Mouse (Mus musculus): ENCODE data around the gene Tmem163.

Gene Tmem163

DNA sequence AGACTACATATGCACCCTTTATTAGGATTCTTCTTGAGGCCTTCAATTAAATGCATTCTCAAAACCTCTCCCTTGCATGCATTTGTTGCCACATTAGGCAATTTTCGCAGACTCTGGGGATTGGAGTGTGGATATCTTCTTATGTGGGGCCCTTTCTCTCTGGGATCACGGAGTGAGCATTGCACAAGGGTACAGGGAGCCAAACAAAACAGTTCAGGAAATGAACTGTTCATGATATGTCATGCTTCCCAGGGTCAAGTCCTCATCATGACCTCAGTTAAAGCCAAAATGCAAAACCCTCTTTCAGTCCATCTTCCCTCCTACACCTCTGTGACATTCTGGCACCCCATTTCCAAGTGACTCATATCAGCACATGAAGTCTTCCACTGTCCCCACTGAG, 27.8 kb downstream of the Tmem163 start:
- no peak for DNase-seq (ENCODE audit: low read depth)

- no peak for DNase-seq (ENCODE audit: low read depth)
Observed at GRCm38 (mm10) chr1:127642976-127643769, 36.2 kb downstream of the Tmem163 start.

DNA sequence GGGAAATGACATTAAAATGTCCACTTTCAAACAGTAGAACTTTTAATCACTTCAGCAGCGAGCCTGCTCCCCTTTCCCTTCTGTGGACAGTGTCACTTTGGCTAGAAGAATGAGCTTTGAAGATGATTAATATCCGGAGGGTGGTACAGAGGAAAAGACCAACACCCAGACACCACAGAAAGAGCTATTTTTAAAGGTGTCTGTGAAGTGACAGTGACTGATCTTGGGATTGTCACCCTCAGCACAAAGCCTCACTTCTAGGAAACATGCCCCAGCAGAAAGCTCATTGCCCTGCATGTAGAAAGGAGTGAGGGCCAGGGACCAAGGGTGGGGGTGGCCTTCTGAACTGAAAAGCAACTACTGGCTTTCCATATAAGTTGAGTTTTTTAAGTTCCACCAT, 41.4 kb downstream of the Tmem163 start:
- DNase-seq (ENCODE audit: low read depth) = no peak

- DNase-seq (ENCODE audit: low read depth) = no peak
Observed at GRCm38 (mm10) chr1:127627151-127627550, 52.2 kb downstream of the Tmem163 start.

GRCm38 (mm10) chr1:127625577-127626362, 53.6 kb downstream of the Tmem163 start:
- no peak for DNase-seq (ENCODE audit: low read depth)

DNA sequence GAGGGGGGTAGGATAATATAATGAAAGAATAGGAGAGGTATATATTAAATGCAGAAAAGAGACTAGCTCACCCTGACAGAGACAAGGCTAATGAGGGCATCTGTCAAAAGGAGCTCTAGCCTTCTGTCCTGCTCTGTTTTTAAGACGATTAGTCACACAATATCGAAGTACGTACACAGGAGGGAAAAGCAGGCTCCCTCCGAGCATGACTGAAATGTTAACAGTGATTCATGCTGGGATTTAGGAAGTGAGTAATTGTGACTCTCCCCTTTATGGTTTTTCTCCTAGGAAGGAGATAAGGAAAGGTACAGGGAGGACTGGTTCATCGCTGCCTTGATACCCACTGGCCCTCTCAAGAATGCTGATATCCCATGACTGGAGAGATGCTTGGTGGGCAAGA, 57.0 kb downstream of the Tmem163 start:
- DNase-seq (ENCODE audit: low read depth) = no peak

- no peak for DNase-seq (ENCODE audit: low read depth)
Observed at GRCm38 (mm10) chr1:127619036-127619435, 60.3 kb downstream of the Tmem163 start.

GRCm38 (mm10) chr1:127610378-127610777, 69.0 kb downstream of the Tmem163 start:
- DNase-seq (ENCODE audit: low read depth) = no peak

- no peak for DNase-seq (ENCODE audit: low read depth)
Observed at GRCm38 (mm10) chr1:127609814-127610213, 69.5 kb downstream of the Tmem163 start.

GRCm38 (mm10) chr1:127608326-127608725, 71.0 kb downstream of the Tmem163 start:
- no peak for DNase-seq (ENCODE audit: low read depth)

DNA sequence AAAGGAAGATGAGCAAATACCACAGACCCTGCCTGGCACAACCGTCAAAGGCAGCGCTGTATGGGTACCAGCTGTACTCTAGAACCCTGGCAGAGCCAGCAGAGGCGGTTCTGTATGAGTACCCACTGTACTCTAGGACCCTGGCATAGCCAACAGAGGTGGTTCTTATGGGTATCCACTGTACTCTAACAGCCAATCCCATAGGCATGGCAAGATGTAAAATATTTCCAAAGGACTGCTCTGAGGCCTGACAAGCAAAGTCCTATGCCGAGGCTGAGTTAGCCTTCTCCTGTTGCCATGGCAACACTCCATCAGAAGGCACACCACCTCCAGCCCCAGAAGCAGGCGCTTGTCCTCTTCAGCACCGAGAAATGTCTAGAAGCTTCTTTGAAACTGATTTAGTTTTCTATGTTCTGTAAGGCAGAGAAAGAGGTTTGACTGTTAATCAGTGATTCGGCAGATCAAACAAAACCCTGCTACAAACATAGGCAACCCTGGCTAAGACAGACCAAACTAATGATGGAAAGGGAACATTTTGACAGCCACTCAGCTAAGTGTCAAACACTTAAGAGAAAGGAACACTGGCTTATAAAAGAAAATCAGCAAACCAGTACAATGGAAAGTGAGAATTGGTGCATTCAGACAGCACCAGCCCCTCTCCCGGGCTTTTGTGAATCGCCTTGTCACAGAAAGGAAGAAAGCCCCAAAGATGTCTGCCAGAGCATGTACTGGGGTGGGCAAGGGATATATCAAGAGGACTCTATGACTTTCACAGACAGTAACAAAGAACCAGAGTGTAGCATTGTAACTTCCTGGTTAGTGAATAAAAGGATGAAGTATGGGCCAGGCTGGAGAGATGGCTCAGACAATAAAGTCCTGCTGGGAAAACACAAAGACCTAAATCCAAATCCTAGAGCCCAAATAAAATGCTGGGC, 75.4 kb downstream of the Tmem163 start:
- no peak for DNase-seq (ENCODE audit: low read depth)

DNA sequence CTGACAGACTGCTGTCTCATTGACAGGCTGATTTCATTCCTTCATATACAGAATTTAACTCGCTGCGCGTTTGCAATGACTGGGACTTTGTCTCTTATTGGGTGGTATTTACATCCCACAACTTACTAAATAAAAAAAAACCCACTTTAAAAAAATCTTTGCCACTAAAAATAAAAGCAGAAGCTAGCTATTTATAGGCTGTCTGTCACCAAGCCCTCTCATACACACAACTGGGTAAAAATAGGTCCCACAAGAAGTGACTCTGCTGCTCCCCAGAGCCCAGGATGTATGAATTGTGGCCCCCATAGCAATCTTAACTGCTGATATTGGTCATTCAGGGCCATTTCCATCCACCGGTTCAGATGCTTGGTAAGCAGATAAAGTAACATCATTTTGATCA, 83.2 kb downstream of the Tmem163 start:
- no peak for DNase-seq (ENCODE audit: low read depth)

- no peak for DNase-seq (ENCODE audit: low read depth)
Observed at GRCm38 (mm10) chr1:127595735-127596134, 83.6 kb downstream of the Tmem163 start.

DNA sequence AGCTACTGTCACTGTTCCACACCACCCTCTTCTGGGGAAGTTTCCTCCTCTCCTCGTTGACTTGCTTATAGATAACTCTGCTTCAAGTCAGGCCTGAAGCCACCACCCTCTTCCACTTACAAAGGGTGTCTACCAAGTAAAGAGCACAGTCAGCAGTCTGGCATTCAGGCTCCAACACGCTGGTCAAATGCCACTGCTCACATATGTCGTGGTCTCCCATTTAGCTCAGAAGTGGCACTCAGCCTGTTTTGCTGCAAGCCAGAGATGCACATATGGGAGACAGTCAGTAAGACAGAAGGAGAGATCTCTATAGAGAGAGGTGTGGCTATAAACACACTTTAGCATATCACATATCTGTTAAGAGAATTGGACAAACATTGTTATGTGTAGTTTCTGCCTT, 89.8 kb downstream of the Tmem163 start:
- DNase-seq (ENCODE audit: low read depth) = no peak

- no peak for DNase-seq (ENCODE audit: low read depth)
Observed at GRCm38 (mm10) chr1:127587071-127587470, 92.3 kb downstream of the Tmem163 start.

GRCm38 (mm10) chr1:127586156-127586555, 93.2 kb downstream of the Tmem163 start:
- DNase-seq (ENCODE audit: low read depth) = no peak

DNA sequence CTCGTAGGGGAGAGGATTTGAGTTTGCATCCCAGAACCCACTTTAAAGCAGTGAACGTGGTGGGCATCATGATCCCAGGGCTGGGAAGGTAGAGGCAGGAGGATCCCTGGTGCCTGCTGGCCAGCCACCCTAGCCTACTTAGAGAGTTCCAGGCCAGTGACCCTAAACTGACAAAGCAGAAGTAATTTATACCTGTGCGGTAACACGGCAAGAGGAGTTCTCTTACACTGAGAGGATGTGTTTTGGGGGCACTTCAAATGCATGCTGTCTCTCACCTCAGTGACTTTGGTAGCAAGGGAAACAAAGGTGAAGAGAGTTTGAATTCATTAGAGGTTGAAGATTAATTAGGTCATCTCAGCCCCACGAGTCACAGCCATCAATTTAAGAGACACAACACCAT, 101.4 kb downstream of the Tmem163 start:
- DNase-seq (ENCODE audit: low read depth) = no peak

- no peak for DNase-seq (ENCODE audit: low read depth)
Observed at GRCm38 (mm10) chr1:127577083-127577482, 102.3 kb downstream of the Tmem163 start.

- no peak for DNase-seq (ENCODE audit: low read depth)
Observed at GRCm38 (mm10) chr1:127576563-127576962, 102.8 kb downstream of the Tmem163 start.

- DNase-seq (ENCODE audit: low read depth) = no peak
Observed at GRCm38 (mm10) chr1:127576143-127576542, 103.2 kb downstream of the Tmem163 start.

DNA sequence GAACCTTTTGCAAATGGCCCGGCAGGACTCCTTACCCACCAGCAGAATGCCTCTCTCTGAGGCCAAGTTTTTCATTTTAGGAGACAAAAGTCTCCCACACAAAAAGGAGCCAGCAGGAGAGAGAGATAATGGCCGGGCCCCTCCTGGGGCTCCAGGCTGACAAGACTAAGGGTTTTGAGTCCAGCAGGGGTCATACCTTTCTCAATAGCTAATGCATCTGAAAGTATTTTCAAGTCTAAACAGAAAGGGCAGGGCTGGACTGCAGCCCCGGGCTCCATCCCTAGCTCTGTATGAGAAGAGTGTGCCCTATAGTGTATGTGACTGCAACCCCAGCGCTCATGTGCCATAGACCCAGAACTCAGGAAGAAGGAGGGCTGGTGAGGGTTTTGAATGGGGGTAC, 103.7 kb downstream of the Tmem163 start:
- DNase-seq (ENCODE audit: low read depth) = no peak

GRCm38 (mm10) chr1:127573186-127573585, 106.2 kb downstream of the Tmem163 start:
- no peak for DNase-seq (ENCODE audit: low read depth)
